Mouse (Mus musculus) liver, embryonic 16.5 days (tissue): ENCODE results near the gene Nup188. TPM values are rescaled to one million over a fixed set of nuclear protein-coding genes. Genes with fewer than 3 reads are reported as not detected.

Experiments
- ATAC-seq: fragments of 200-750 bp; cut with Nextera tagmentation; 2 replicates; pipeline ENCODE4 v1.8.0; 2017; ENCODE audit warnings: low read depth, mild to moderate bottlenecking, moderate number of reproducible peaks, moderate library complexity
- H3K27ac ChIP-seq: fragments of 300-500 bp; sonication (generic); 2 replicates; pipeline ENCODE4 v1.5.1; 2014; ENCODE audit warnings: mild to moderate bottlenecking, low read length
- H3K27me3 ChIP-seq: fragments of 300-500 bp; sonication (generic); 2 replicates; pipeline ENCODE4 v1.6.1; 2014; ENCODE audit warnings: low read depth, low read length, mixed read lengths; ENCODE audit not compliant: control insufficient read depth, insufficient read depth
- H3K36me3 ChIP-seq: fragments of 300-500 bp; sonication (generic); 2 replicates; pipeline ENCODE4 v1.6.1; 2014; ENCODE audit warnings: mild to moderate bottlenecking; ENCODE audit not compliant: control insufficient read depth, insufficient read depth
- H3K4me1 ChIP-seq: fragments of 300-500 bp; sonication (generic); 2 replicates; pipeline ENCODE4 v1.6.1; 2014; ENCODE audit warnings: low read depth, low read length, mixed read lengths; ENCODE audit not compliant: control insufficient read depth
- H3K4me2 ChIP-seq: fragments of 300-500 bp; sonication (generic); 2 replicates; pipeline ENCODE4 v1.6.1; 2014; ENCODE audit warnings: low read depth, low read length, mixed read lengths
- H3K4me3 ChIP-seq: fragments of 300-500 bp; sonication (generic); 2 replicates; pipeline ENCODE4 v1.5.1; 2014; ENCODE audit warnings: low read depth, mild to moderate bottlenecking, low read length
- H3K9ac ChIP-seq: fragments of 300-500 bp; sonication (generic); 2 replicates; pipeline ENCODE4 v1.6.1; 2014; ENCODE audit warnings: low read depth, low read length
- H3K9me3 ChIP-seq: fragments of 300-500 bp; sonication (generic); replicated peaks from 2 replicates; pipeline ENCODE4 v1.6.1; 2016; ENCODE audit warnings: low read length; ENCODE audit not compliant: control insufficient read depth
- WGBS: fragments of 180-500 bp; shearing (Covaris S2); extraction: QIAGEN DNeasy Blood & Tissue Kit; methylation state at CpG from one replicate; pipeline ENCODE4 v1.1.7; 2014; ENCODE audit not compliant: insufficient replicate concordance; 5-methylcytosine and 5-hydroxymethylcytosine counted together
- polyA plus RNA-seq: library from polyadenylated mRNA; unstranded; fragments of >200 nt; fragmentation: Nextera tagmentation; extraction: Ambion mirVana; gene quantifications from 2 replicates; pipeline ENCODE4 v1.2.1, GENCODE M21; 2015

The Nup188 gene
- polyA plus RNA-seq, 1 experiment from 2014 or later: 16.1 TPM

GRCm38 (mm10) chr2:30261921-30262839 lies 24.0 kb upstream of the Nup188 start:
- H3K9me3 ChIP-seq: no peaks in the 10 kb centered on the region
- no peak overlapping the region for H3K4me2 ChIP-seq
- no peak overlapping the region for H3K9ac ChIP-seq
- H3K27ac ChIP-seq: no peak overlapping the region
- no peak overlapping the region for H3K4me3 ChIP-seq
- H3K36me3 ChIP-seq: peaks cover 25% of the 10 kb centered on the region
- no peak for ATAC-seq
- H3K27me3 ChIP-seq: no peaks in the 10 kb centered on the region
- peaks cover 18% of the 10 kb centered on the region for H3K4me1 ChIP-seq
- 90% methylated on average over 18 of the region's 18 CpGs for WGBS

- Histone ChIP-seq H3K27ac (no peak overlapping the region), H3K4me1 (peaks cover 18% of the 10 kb centered on the region), H3K4me2 (no peak overlapping the region), H3K9ac (no peak overlapping the region), H3K4me3 (no peak overlapping the region), H3K9me3 (no peaks in the 10 kb centered on the region), H3K36me3 (peaks cover 24% of the 10 kb centered on the region), H3K27me3 (no peaks in the 10 kb centered on the region)
- WGBS: 75% methylated on average over 4 of the region's 4 CpGs
- ATAC-seq: no peak
Measured at GRCm38 (mm10) chr2:30262840-30263441, 23.3 kb upstream of the Nup188 start.

- Histone ChIP-seq H3K27me3 (no peaks in the 10 kb centered on the region), H3K4me2 (no peak overlapping the region), H3K4me1 (peaks cover 18% of the 10 kb centered on the region), H3K9me3 (no peaks in the 10 kb centered on the region), H3K36me3 (peaks cover 24% of the 10 kb centered on the region), H3K9ac (no peak overlapping the region), H3K27ac (no peak overlapping the region), H3K4me3 (no peak overlapping the region)
- no peak for ATAC-seq
- 77% methylated on average over 6 of the region's 6 CpGs for WGBS
Measured at GRCm38 (mm10) chr2:30263811-30264210, 22.4 kb upstream of the Nup188 start.

- Histone ChIP-seq H3K9me3 (no peaks in the 10 kb centered on the region), H3K36me3 (peaks cover 24% of the 10 kb centered on the region), H3K9ac (no peak overlapping the region)
Measured at GRCm38 (mm10) chr2:30264671-30265519, 21.3 kb upstream of the Nup188 start.

GRCm38 (mm10) chr2:30265767-30266253 lies 20.4 kb upstream of the Nup188 start, which contains the start of gene Phyhd1:
Gene Phyhd1, plus strand, starts transcription at chr2:30266203.
- Histone ChIP-seq H3K27ac (peak within 1 kb of the TSS; percentile 78), H3K9me3 (no peaks in the 10 kb centered on the region), H3K36me3 (peaks cover 24% of the 10 kb centered on the region), H3K4me1 (peaks cover 18% of the 10 kb centered on the region), H3K9ac (peak within 1 kb of the TSS; percentile 32; the same call in 1 of the 2 replicates), H3K27me3 (no peaks in the 10 kb centered on the region), H3K4me3 (peak within 1 kb of the TSS; percentile 41), H3K4me2 (peak within 1 kb of the TSS; percentile 41)
- 53% methylated on average over 5 of the region's 5 CpGs for WGBS
- no peak for ATAC-seq

More at GRCm38 (mm10) chr2:30264671-30265519, 21.3 kb upstream of the Nup188 start:
- Histone ChIP-seq H3K4me2 (no peak overlapping the region), H3K4me3 (no peak overlapping the region), H3K27me3 (no peaks in the 10 kb centered on the region), H3K4me1 (peaks cover 18% of the 10 kb centered on the region), H3K27ac (peak overlapping the region; percentile 76)
- WGBS: 79% methylated on average over 7 of the region's 7 CpGs
- ATAC-seq: no peak

GRCm38 (mm10) chr2:30266392-30266941 lies 19.7 kb upstream of the Nup188 start:
- H3K9me3 ChIP-seq: no peaks in the 10 kb centered on the region
- H3K27me3 ChIP-seq: no peaks in the 10 kb centered on the region
- H3K27ac ChIP-seq: peak overlapping the region; percentile 78
- H3K4me1 ChIP-seq: peaks cover 18% of the 10 kb centered on the region
- peak overlapping the region; percentile 41 for H3K4me2 ChIP-seq
- H3K9ac ChIP-seq: peak overlapping the region; percentile 32; the same call in 1 of the 2 replicates
- WGBS: 44% methylated on average over 4 of the region's 4 CpGs
- ATAC-seq: peak; percentile 85
- peaks cover 23% of the 10 kb centered on the region for H3K36me3 ChIP-seq
- H3K4me3 ChIP-seq: peak overlapping the region; percentile 41

- no peak overlapping the region for H3K27ac ChIP-seq
- H3K27me3 ChIP-seq: no peaks in the 10 kb centered on the region
- no peak overlapping the region for H3K9ac ChIP-seq
- ATAC-seq: no peak
- no peak overlapping the region for H3K4me3 ChIP-seq
- peaks cover 18% of the 10 kb centered on the region for H3K4me1 ChIP-seq
- H3K4me2 ChIP-seq: peak overlapping the region; percentile 41; the same call in 1 of the 2 replicates
- peaks cover 13% of the 10 kb centered on the region for H3K36me3 ChIP-seq
- 85% methylated on average over 2 of the region's 2 CpGs for WGBS
- no peaks in the 10 kb centered on the region for H3K9me3 ChIP-seq
Measured at GRCm38 (mm10) chr2:30267466-30267865, 18.7 kb upstream of the Nup188 start.

GRCm38 (mm10) chr2:30268371-30268770 lies 17.8 kb upstream of the Nup188 start:
- Histone ChIP-seq H3K4me3 (no peak overlapping the region), H3K27me3 (no peaks in the 10 kb centered on the region), H3K4me2 (no peak overlapping the region), H3K9me3 (no peaks in the 10 kb centered on the region), H3K27ac (no peak overlapping the region), H3K36me3 (peaks cover 8% of the 10 kb centered on the region), H3K9ac (no peak overlapping the region), H3K4me1 (peaks cover 18% of the 10 kb centered on the region)
- no peak for ATAC-seq
- 38% methylated on average over 4 of the region's 4 CpGs for WGBS
